8 mouse cellular contexts compared by ENCODE assay signal in the genomic region with DNA sequence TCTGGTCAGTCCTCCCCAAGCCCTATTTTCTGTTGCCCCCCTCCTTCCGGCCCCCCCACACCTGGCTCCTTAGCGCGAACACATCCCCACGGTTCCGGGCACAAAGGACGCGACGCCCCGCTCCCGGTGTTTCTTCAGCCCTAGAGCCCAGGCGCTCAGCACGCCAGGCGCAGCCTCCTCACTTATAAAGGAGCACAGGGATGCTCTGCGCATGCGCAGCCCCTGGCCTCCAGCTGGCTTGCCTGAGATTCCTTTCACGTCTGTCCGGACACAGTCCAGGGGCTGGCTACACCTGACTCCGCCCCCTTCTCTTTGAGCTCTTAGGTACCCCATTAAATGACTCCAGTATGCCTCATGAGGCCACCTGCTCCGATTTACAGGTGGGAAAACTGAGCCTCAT. TPM values are rescaled to one million over a fixed set of nuclear protein-coding genes. Genes with fewer than 3 reads are reported as not detected.
DNase-seq lines count a peak whose midpoint lies in the region; ATAC-seq lines count a peak whose summit lies in the region.

A gene (minus strand): TSS at position 207 of the 400 bp plus-strand sequence.

- H3K9me3 ChIP-seq in heart, embryonic 16.5 days (replicated peaks; ENCODE audit: control insufficient read depth, low read length), result no peaks in the 10 kb centered on the region
- H3K9me3 ChIP-seq in lung, embryonic 16.5 days (ENCODE audit: control insufficient read depth, low read length), result no peaks in the 10 kb centered on the region

- 4% methylated on average over 19 of the region's 19 CpGs for WGBS in heart, embryonic 16.5 days
- WGBS in lung, embryonic 16.5 days, result 2% methylated on average over 19 of the region's 19 CpGs

- H3K9ac ChIP-seq in heart, embryonic 16.5 days (ENCODE audit: low read length), result no peak within 1 kb of the TSS
- no peak within 1 kb of the TSS for H3K9ac ChIP-seq in lung, embryonic 16.5 days (ENCODE audit: low read length)

- no peaks in the 10 kb centered on the region for H3K36me3 ChIP-seq in heart, embryonic 16.5 days (ENCODE audit: control insufficient read depth, insufficient read depth)
- H3K36me3 ChIP-seq in lung, embryonic 16.5 days (ENCODE audit: control insufficient read depth, insufficient read depth, low read length), result no peaks in the 10 kb centered on the region

- H3K27me3 ChIP-seq in heart, embryonic 16.5 days (ENCODE audit: control insufficient read depth, insufficient read depth, low read length), result peaks cover 54% of the 10 kb centered on the region
- peaks cover 27% of the 10 kb centered on the region for H3K27me3 ChIP-seq in lung, embryonic 16.5 days (ENCODE audit: control insufficient read depth, insufficient read depth, low read depth, low read length)

- ATAC-seq in heart, embryonic 16.5 days (replicated peaks; ENCODE audit: extremely low read depth, insufficient read depth, low FRiP score), result 0 out of 2 replicates have a peak, but pooled peaks have one; percentile 33
- ATAC-seq in lung, embryonic 16.5 days (ENCODE audit: low read depth), result peak; percentile 44; the same call in 1 of the 2 replicates
- ATAC-seq in granulocyte monocyte progenitor cell, adult 5-6 weeks (replicated peaks; ENCODE audit: poor library complexity, severe bottlenecking), result no peak; the same call in 1 of the 2 replicates

- H3K4me2 ChIP-seq in heart, embryonic 16.5 days (ENCODE audit: low read depth, low read length), result no peak within 1 kb of the TSS; the same call in 1 of the 2 replicates
- no peak within 1 kb of the TSS for H3K4me2 ChIP-seq in lung, embryonic 16.5 days (ENCODE audit: low read depth, low read length)

- H3K4me3 ChIP-seq in heart, embryonic 16.5 days (ENCODE audit: low read length), result no peak within 1 kb of the TSS
- H3K4me3 ChIP-seq in lung, embryonic 16.5 days (ENCODE audit: low read length), result no peak within 1 kb of the TSS

- no peaks in the 10 kb centered on the region for H3K4me1 ChIP-seq in heart, embryonic 16.5 days (ENCODE audit: control insufficient read depth, insufficient read depth, low read length)
- no peaks in the 10 kb centered on the region; the same call in 1 of the 2 replicates for H3K4me1 ChIP-seq in lung, embryonic 16.5 days (replicated peaks; ENCODE audit: control insufficient read depth, insufficient read depth, low read length)

- DNase-seq in CD4-positive helper T cell, adult 2 months (ENCODE audit: low read depth, low spot score), result peak; percentile 42
- peak; percentile 79 for DNase-seq in WW6 (ENCODE audit: low read depth, low spot score)
- DNase-seq in embryo, embryonic 11 days, result peak; percentile 91
- DNase-seq in kidney, postnatal 36 days, result peak; percentile 66 to 83
- peak; percentile 88 for DNase-seq in right cerebral cortex, adult 18-20 months

- no peak within 1 kb of the TSS for H3K27ac ChIP-seq in heart, embryonic 16.5 days (ENCODE audit: low read length)
- no peak within 1 kb of the TSS for H3K27ac ChIP-seq in lung, embryonic 16.5 days (ENCODE audit: low read length)

RNA-seq across cellular contexts. Expression of the gene that starts here (rescaled TPM):
- polyA plus RNA-seq in heart, embryonic 16.5 days (2015; fragmentation: Nextera tagmentation; extraction: Ambion mirVana), result 0.13 and 0.22 TPM in 2 replicates
- 0.21 and 0.59 TPM in 2 replicates for polyA plus RNA-seq in lung, embryonic 16.5 days (2015; fragmentation: Nextera tagmentation; extraction: Ambion mirVana)
- not detected in 2 replicates for total RNA-seq in granulocyte monocyte progenitor cell, adult 5-6 weeks (2014; fragmentation: Nextera tagmentation)
- not detected in 2 replicates for total RNA-seq in granulocyte monocyte progenitor cell, adult 5-6 weeks (2017)

Comparison
In these comparisons a context has a peak if more than half of its experiments do, and no peak if none do; other contexts are left out.
1. Peak in ATAC-seq in heart, embryonic 16.5 days; RNA of the gene not detected or under 1 TPM.
2. Peak in ATAC-seq in lung, embryonic 16.5 days; RNA of the gene not detected or under 1 TPM.